Mouse (Mus musculus): ENCODE data around the gene Hoxc10. TPM values are rescaled to one million over a fixed set of nuclear protein-coding genes. Genes with fewer than 3 reads are reported as not detected.

Gene Hoxc10
- polyA plus RNA-seq, 1 experiment from 2014 or later: 4.5 TPM

DNA sequence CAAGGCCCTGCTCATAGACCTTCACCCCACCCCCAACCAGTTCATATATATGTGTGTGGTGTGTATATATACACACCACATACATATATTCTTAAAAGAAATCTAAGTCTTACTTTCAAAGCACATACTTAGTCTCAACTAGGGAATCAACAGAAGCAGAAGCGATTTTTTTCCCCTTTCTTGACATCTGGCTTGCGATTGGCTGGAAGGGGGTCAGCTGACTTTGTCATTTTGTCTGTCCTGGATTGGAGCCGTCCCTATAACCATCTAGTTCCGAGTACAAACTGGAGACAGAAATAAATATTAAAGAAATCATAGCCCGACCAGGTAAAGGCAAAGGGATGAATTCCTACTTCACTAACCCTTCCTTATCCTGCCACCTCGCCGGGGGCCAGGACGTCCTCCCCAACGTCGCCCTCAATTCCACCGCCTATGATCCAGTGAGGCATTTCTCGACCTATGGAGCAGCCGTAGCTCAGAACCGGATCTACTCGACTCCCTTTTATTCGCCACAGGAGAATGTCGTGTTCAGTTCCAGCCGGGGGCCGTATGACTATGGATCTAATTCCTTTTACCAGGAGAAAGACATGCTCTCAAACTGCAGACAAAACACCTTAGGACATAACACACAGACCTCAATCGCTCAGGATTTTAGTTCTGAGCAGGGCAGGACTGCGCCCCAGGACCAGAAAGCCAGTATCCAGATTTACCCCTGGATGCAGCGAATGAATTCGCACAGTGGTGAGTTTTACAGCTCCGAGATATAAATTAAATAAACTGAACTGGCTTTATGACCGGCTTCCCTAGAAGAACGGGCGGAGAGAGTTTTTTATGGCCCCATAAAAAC lies 42.9 kb downstream of the Hoxc10 start:
- no peak for ATAC-seq

GRCm38 (mm10) chr15:103010112-103010846 lies 43.7 kb downstream of the Hoxc10 start:
- no peak for DNase-seq (ENCODE audit: low read depth, low spot score)
- in situ Hi-C loops (cut with MboI; ENCODE audit: low pct_unique_long_range_greater_than_20kb): loop anchor here (5.0 to 10.0 kb wide), 2 partner anchors 117 to 155 kb away; partner anchors contain the start of gene Smug1
- POLR2A ChIA-PET: no interaction called here
- ATAC-seq: no peak
- CTCF ChIA-PET: interaction anchor here (1.1 to 2.4 kb wide), 4 partner anchors 111 to 162 kb away, joined by 3 to 7 read pairs (median 4); no protein-coding TSS in a partner anchor
- H3K27me3 ChIP-seq: no peaks in the 10 kb centered on the region
- no peak for TF ChIP-seq CTCF (IDR thresholded peaks at IDR 0.05)

More for the DNA sequence above, 42.9 kb downstream of the Hoxc10 start:
- CTCF ChIA-PET: interaction anchor here (1.5 to 2.4 kb wide), 2 partner anchors 156 to 163 kb away, joined by 4 to 7 read pairs; no protein-coding TSS in a partner anchor
- POLR2A ChIA-PET: no interaction called here
- in situ Hi-C loops (cut with MboI; ENCODE audit: low pct_unique_long_range_greater_than_20kb): loop anchor here (5.0 to 10.0 kb wide), 2 partner anchors 118 to 155 kb away; partner anchors contain the start of gene Smug1
- no peaks in the 10 kb centered on the region for H3K27me3 ChIP-seq
- DNase-seq (ENCODE audit: low read depth, low spot score): no peak
- TF ChIP-seq CTCF (IDR thresholded peaks at IDR 0.05): no peak

DNA sequence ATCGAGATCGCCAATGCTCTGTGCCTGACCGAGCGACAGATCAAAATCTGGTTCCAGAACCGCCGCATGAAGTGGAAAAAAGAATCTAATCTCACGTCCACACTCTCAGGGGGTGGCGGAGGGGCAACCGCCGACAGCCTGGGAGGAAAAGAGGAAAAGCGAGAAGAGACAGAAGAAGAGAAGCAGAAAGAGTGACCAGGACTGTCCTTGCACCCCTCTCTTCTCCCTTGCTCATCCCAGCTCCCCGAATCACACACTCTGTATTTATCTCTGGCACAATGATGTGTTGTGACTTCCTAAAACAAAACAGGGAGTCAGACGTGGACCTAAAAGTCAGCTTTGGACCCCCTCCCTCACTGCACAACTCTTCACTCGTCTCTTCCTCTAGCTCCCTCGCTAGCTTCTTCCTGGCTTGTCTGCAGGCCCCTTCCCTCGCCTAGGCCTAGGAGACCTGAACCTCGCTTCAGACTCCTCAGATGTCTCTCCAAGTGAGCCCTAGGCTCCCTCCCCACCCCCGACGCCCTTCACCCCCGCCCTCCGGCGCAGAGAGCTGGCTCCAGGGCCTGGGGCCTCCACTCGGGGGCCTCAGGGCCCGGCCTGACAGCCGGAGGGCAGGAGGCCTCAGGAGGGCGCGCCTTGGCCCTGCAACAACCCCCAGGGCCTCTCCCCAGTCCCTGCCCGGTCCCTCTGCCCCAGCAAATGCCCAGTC lies 44.4 kb downstream of the Hoxc10 start:
- in situ Hi-C loops (cut with MboI; ENCODE audit: low pct_unique_long_range_greater_than_20kb): loop anchor here (5.0 to 10.0 kb wide), 2 partner anchors 116 to 154 kb away; partner anchors contain the start of gene Smug1
- H3K27me3 ChIP-seq: no peaks in the 10 kb centered on the region
- CTCF ChIA-PET: interaction anchor here (1.1 to 2.4 kb wide), 3 partner anchors 110 to 161 kb away, joined by 3 to 7 read pairs (median 4); no protein-coding TSS in a partner anchor
- DNase-seq (ENCODE audit: low read depth, low spot score) (no peak), ATAC-seq (no peak)
- no peak for TF ChIP-seq CTCF (IDR thresholded peaks at IDR 0.05)
- POLR2A ChIA-PET: no interaction called here

DNA sequence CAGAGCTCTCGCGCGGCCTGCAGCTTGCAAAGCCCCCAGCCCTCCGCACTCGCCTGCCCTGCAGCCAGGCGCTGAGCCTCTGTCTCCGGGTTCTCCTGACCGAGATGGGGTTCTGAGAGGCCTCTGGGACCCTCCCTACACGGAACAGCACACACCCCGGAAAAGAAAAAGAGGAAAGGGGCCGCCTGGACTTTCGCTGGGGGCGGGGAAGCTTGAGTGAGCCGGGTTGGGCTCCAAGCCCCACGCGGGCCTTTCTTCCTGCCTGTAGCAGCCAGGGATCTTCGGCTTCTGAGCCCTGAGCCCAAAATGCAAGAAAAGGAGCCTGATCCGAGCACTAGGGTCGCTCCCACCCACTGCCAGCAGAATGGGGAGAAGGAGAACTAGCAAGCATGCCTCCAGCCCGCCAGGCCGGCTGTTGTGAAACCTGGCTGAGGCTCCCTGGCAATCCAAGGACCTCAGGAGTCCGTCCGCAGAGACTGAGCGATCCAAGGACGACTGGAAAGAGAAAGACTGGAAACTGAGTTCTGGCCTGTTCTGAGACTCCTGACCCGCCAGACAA lies 45.4 kb downstream of the Hoxc10 start:
- no peaks in the 10 kb centered on the region for H3K27me3 ChIP-seq
- POLR2A ChIA-PET: no interaction called here
- no peak for TF ChIP-seq CTCF (IDR thresholded peaks at IDR 0.05)
- no peak for ATAC-seq
- in situ Hi-C loops (cut with MboI; ENCODE audit: low pct_unique_long_range_greater_than_20kb): loop anchor here (5.0 to 10.0 kb wide), 2 partner anchors 115 to 153 kb away; partner anchors contain the start of gene Smug1
- CTCF ChIA-PET: interaction anchor here (2.4 kb wide), 1 partner anchor 160 kb away, joined by 7 read pairs; no protein-coding TSS in a partner anchor
- no peak for DNase-seq (ENCODE audit: low read depth, low spot score)

DNA sequence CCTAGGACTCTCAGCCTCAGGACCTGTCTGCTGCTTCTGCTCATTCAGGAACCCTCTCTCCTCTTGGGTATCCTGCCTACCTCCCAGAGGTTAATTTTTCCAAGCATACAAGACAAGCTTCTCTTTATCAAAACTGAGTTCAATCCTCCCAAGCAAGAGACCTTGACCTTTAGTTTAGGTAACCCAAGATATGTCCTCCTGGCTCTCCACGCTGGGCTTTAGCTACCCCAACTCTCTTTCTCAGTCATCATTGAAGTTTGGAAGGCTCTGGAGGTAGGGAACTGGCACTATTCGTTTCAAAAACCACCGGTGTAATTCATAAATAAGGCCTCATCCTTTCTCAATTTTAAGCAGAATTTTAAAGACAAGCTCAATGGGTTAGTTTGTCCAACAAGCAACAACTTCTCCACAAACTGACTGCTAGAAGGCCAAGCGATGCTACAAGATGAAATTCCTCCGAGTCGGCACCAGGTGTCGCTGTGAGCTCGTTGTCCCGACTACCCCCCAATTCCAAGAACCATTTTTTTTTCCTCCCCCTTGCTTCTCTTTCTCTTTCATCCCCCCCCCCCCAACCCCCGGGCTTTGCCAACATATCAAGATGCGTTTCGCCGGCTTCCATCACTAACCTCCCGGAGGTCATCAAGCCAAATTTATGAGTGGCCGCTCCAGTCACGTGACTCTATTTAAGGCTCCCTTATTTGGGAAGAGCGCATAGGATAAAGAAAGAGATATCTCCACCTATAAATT lies 46.8 kb downstream of the Hoxc10 start:
- ChIA-PET CTCF (interaction anchor here (0.8 to 2.1 kb wide), 22 partner anchors 9 to 176 kb away, joined by 3 to 15 read pairs (median 4); partner anchors contain the start of gene Smug1), POLR2A (interaction anchor here (1.0 kb wide), 1 partner anchor 152 kb away, joined by 4 read pairs; no protein-coding TSS in a partner anchor)
- in situ Hi-C loops (cut with MboI; ENCODE audit: low pct_unique_long_range_greater_than_20kb): loop anchor here (5.0 to 10.0 kb wide), 2 partner anchors 114 to 151 kb away; partner anchors contain the start of gene Smug1
- peak; percentile 87 for TF ChIP-seq CTCF (IDR thresholded peaks at IDR 0.05)
- DNase-seq (ENCODE audit: low read depth, low spot score) (no peak), ATAC-seq (no peak)
- H3K27me3 ChIP-seq: no peaks in the 10 kb centered on the region

GRCm38 (mm10) chr15:103014166-103015008 lies 47.8 kb downstream of the Hoxc10 start:
- POLR2A ChIA-PET: no interaction called here
- H3K27me3 ChIP-seq: no peaks in the 10 kb centered on the region
- in situ Hi-C loops (cut with MboI; ENCODE audit: low pct_unique_long_range_greater_than_20kb): loop anchor here (5.0 to 10.0 kb wide), 2 partner anchors 113 to 150 kb away; partner anchors contain the start of gene Smug1
- DNase-seq (ENCODE audit: low read depth, low spot score) (no peak), ATAC-seq (peak; percentile 17)
- TF ChIP-seq CTCF (IDR thresholded peaks at IDR 0.05): no peak
- CTCF ChIA-PET: interaction anchor here (1.0 to 2.1 kb wide), 11 partner anchors 10 to 163 kb away, joined by 3 to 15 read pairs (median 6); no protein-coding TSS in a partner anchor

DNA sequence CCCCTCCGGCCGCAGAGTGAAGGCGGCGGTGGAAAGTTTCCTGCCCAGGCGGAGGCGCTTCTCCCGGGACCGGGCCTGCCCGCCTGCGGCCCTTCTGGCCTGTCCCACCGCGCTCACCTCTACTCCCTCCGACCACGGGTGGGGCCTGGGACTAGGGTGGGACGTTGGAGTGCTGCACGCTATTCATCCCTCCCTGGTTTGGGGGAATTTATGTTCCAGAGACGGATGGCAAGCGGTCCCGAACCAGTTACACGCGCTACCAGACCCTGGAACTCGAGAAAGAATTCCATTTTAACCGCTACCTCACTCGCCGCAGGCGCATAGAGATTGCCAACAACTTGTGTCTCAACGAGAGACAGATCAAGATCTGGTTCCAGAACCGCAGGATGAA lies 48.4 kb downstream of the Hoxc10 start:
- H3K27me3 ChIP-seq: no peaks in the 10 kb centered on the region
- TF ChIP-seq CTCF (IDR thresholded peaks at IDR 0.05): no peak
- in situ Hi-C loops (cut with MboI; ENCODE audit: low pct_unique_long_range_greater_than_20kb): loop anchor here (10.0 kb wide), 1 partner anchor 150 kb away; the partner anchor contains the start of gene Smug1
- no peak for ATAC-seq
- ChIA-PET CTCF (no interaction called here), POLR2A (no interaction called here)
- DNase-seq (ENCODE audit: low read depth, low spot score): no peak

Data from Patski (cell line).